Mouse (Mus musculus) spleen, postnatal 10 days (tissue): ENCODE results near the gene Id3.
A peak's percentile ranks its signal among the peaks of the same experiment; 100 is the strongest.
"Not testable (repeated sequence)": the region's sequence is repeated elsewhere in the genome, so short reads cannot be mapped to it uniquely, and the experiment has no call there.

Source experiments
- DNase-seq, 2 experiments: peaks; one replicate each; pipeline ENCODE4 v3.0.0; 2021 to 2022; ENCODE audit warnings: low spot score in 2 of 2

Id3 gene

GRCm38 (mm10) chr4:136143193-136143976 lies at the start of gene Id3:
TSS of gene Id3 (plus strand) at chr4:136143497.
- peak; percentile 67 to 86 for DNase-seq

GRCm38 (mm10) chr4:136094519-136095219 lies 48.6 kb upstream of the Id3 start:
- DNase-seq: no peak

GRCm38 (mm10) chr4:136095490-136096105 lies 47.7 kb upstream of the Id3 start:
- DNase-seq: no peak

GRCm38 (mm10) chr4:136096446-136097113 lies 46.7 kb upstream of the Id3 start:
- DNase-seq: no peak

- no peak for DNase-seq
Measured at GRCm38 (mm10) chr4:136098446-136098845, 44.9 kb upstream of the Id3 start.

- no peak for DNase-seq
Measured at GRCm38 (mm10) chr4:136100396-136101070, 42.8 kb upstream of the Id3 start.

GRCm38 (mm10) chr4:136101753-136102152 lies 41.5 kb upstream of the Id3 start:
- not testable (repeated sequence) for DNase-seq

- no peak for DNase-seq
Measured at GRCm38 (mm10) chr4:136104590-136105337, 38.5 kb upstream of the Id3 start.

GRCm38 (mm10) chr4:136106880-136107301 lies 36.4 kb upstream of the Id3 start:
- no peak for DNase-seq

- DNase-seq: no peak
Measured at GRCm38 (mm10) chr4:136109153-136109552, 34.1 kb upstream of the Id3 start.

GRCm38 (mm10) chr4:136109941-136110900 lies 33.1 kb upstream of the Id3 start:
- no peak for DNase-seq

GRCm38 (mm10) chr4:136112344-136112743 lies 31.0 kb upstream of the Id3 start:
- DNase-seq: peak in 1 of 2 experiments; percentile 45

GRCm38 (mm10) chr4:136114747-136115146 lies 28.6 kb upstream of the Id3 start:
- no peak for DNase-seq

- DNase-seq: no peak
Measured at GRCm38 (mm10) chr4:136117022-136117421, 26.3 kb upstream of the Id3 start.

GRCm38 (mm10) chr4:136120041-136120440 lies 23.3 kb upstream of the Id3 start:
- DNase-seq: no peak

- DNase-seq: no peak
Measured at GRCm38 (mm10) chr4:136121158-136121557, 22.1 kb upstream of the Id3 start.

- DNase-seq: no peak
Measured at GRCm38 (mm10) chr4:136121844-136122468, 21.3 kb upstream of the Id3 start.

GRCm38 (mm10) chr4:136123111-136123791 lies 20.0 kb upstream of the Id3 start:
- no peak for DNase-seq

GRCm38 (mm10) chr4:136123792-136124161 lies 19.5 kb upstream of the Id3 start:
- DNase-seq: no peak
